Mouse (Mus musculus): ENCODE results near the gene Gabra2. TPM values are rescaled to one million over a fixed set of nuclear protein-coding genes. Genes with fewer than 3 reads are reported as not detected.

Gene Gabra2
- total and polyA plus RNA-seq, 2 experiments from 2014 or later = 21.6 to 57.4 TPM

GRCm38 (mm10) chr5:71025956-71026355 is 69.7 kb downstream of the Gabra2 start:
- Histone ChIP-seq H3K27me3 (ENCODE audit: insufficient read depth, low read length) (no peaks in the 10 kb centered on the region), H3K9me3 (ENCODE audit: low read length) (no peaks in the 10 kb centered on the region), H3K4me2 (ENCODE audit: low read depth, low read length) (no peak overlapping the region), H3K9ac (replicated peaks; ENCODE audit: low read length) (no peak overlapping the region), H3K4me3 (ENCODE audit: low read length) (no peak overlapping the region), H3K27ac (no peak overlapping the region), H3K4me1 (ENCODE audit: insufficient read depth, low read length) (no peaks in the 10 kb centered on the region), H3K36me3 (ENCODE audit: insufficient read depth, low read length) (no peaks in the 10 kb centered on the region)
- no peak for TF ChIP-seq CTCF (IDR thresholded peaks at IDR 0.05; ENCODE audit: low read depth)
- no peak for ATAC-seq
- no peak for DNase-seq (ENCODE audit: low spot score)
- WGBS = 87% methylated on average over 4 of the region's 4 CpGs

DNA sequence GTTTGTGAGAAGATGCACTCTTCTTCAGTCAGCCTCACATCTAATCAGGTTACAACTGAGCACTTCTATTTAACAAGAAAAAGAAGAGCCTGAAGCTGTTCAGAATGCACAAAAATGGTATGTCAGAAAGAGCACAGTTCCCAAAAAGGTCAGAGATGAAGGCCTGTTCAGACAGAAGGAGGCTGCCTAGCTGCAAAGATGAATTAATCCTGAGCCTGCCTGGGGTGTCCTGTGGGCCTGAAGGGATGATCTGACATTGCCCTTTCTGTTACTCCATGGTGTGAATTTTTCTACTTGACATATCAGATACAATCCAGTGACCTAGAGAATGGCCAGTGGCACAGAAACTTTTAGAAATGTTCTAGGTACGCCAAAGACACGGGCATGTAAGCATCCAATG is 83.9 kb downstream of the Gabra2 start:
- H3K9ac ChIP-seq (replicated peaks; ENCODE audit: low read length) = no peak overlapping the region
- WGBS = 42% methylated on average over 2 of the region's 2 CpGs
- TF ChIP-seq CTCF (IDR thresholded peaks at IDR 0.05; ENCODE audit: low read depth) = no peak
- H3K9me3 ChIP-seq (ENCODE audit: low read length) = no peaks in the 10 kb centered on the region
- no peak overlapping the region for H3K4me3 ChIP-seq (ENCODE audit: low read length)
- no peaks in the 10 kb centered on the region for H3K27me3 ChIP-seq (ENCODE audit: insufficient read depth, low read length)
- H3K27ac ChIP-seq = no peak overlapping the region
- no peak overlapping the region for H3K4me2 ChIP-seq (ENCODE audit: low read depth, low read length)
- H3K36me3 ChIP-seq (ENCODE audit: insufficient read depth, low read length) = no peaks in the 10 kb centered on the region
- no peak for ATAC-seq
- no peaks in the 10 kb centered on the region; the same call in 1 of the 2 replicates for H3K4me1 ChIP-seq (ENCODE audit: insufficient read depth, low read length)
- DNase-seq (ENCODE audit: low spot score) = no peak

DNA sequence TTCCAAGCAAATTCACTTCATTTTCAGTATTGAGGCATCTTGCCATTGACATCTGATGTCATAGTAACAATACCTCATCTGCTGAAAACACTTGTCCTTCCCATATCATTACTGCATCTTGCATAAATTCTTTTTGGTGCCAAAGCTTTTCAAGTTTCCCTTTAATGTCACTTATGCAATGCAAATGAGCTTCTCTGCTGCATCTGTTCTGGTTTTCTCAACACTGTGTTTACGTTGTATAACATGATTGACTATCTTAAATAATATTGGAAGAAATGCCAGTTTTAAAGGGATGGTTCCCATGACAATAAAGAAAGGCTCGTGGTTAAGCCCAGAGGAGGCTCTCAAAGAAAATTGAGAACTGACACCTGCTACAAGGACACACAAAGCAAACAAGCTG is 84.4 kb downstream of the Gabra2 start:
- WGBS = 18% methylated on average over 2 of the region's 2 CpGs
- Histone ChIP-seq H3K27ac (no peak overlapping the region), H3K9me3 (ENCODE audit: low read length) (no peaks in the 10 kb centered on the region), H3K9ac (replicated peaks; ENCODE audit: low read length) (no peak overlapping the region), H3K27me3 (ENCODE audit: insufficient read depth, low read length) (no peaks in the 10 kb centered on the region), H3K4me2 (ENCODE audit: low read depth, low read length) (no peak overlapping the region), H3K4me3 (ENCODE audit: low read length) (no peak overlapping the region), H3K36me3 (ENCODE audit: insufficient read depth, low read length) (no peaks in the 10 kb centered on the region), H3K4me1 (ENCODE audit: insufficient read depth, low read length) (no peaks in the 10 kb centered on the region; the same call in 1 of the 2 replicates)
- DNase-seq (ENCODE audit: low spot score) (peak; percentile 5), ATAC-seq (peak; percentile 43; the same call in 1 of the 2 replicates)
- TF ChIP-seq CTCF (IDR thresholded peaks at IDR 0.05; ENCODE audit: low read depth) = no peak

- Histone ChIP-seq H3K27ac (no peak overlapping the region), H3K9me3 (ENCODE audit: low read length) (no peaks in the 10 kb centered on the region), H3K9ac (replicated peaks; ENCODE audit: low read length) (no peak overlapping the region), H3K4me2 (ENCODE audit: low read depth, low read length) (no peak overlapping the region), H3K36me3 (ENCODE audit: insufficient read depth, low read length) (no peaks in the 10 kb centered on the region), H3K4me3 (ENCODE audit: low read length) (no peak overlapping the region), H3K27me3 (ENCODE audit: insufficient read depth, low read length) (no peaks in the 10 kb centered on the region), H3K4me1 (ENCODE audit: insufficient read depth, low read length) (no peaks in the 10 kb centered on the region; the same call in 1 of the 2 replicates)
- WGBS = 42% methylated on average over 3 of the region's 3 CpGs
- no peak for TF ChIP-seq CTCF (IDR thresholded peaks at IDR 0.05; ENCODE audit: low read depth)
- ATAC-seq (no peak), DNase-seq (ENCODE audit: low spot score) (no peak)
Measured at GRCm38 (mm10) chr5:71010797-71011196, 84.9 kb downstream of the Gabra2 start.

DNA sequence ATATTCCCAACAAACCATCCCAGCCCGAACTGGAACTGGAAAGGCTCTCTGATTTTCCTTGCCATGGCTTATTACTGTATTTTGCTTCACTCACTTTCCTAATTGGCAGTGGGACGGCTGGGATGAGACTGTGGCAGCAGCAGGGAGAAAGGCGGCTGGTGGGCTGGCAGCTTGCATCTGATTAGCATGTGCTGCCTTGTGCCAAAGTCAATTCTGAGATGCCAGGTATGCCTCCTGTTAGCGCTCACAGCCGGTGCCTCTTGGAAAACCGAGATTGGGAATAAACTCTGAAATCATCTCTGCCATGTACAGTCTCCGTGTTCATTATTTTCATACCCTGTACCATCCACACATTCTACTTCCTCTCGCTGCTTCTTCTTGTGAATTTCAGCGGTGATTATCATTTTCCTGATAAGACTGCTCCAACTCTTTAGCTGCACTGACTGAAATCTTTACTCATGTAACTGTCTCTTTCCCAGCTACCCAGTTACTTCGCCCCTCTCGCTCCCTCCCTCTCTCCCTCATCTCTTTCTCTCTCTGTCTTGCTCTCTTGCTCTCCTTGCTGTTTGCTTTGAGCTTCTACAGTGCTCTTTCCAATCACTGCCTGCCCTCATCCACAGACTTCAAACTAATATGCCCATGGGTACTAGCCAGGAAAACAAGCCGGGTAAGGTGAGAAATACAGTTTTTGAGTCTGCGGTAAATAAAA is 99.9 kb downstream of the Gabra2 start:
- no peak for TF ChIP-seq CTCF (IDR thresholded peaks at IDR 0.05; ENCODE audit: low read depth)
- WGBS = 57% methylated on average over 13 of the region's 13 CpGs
- peak; percentile 69; the same call in 1 of the 2 replicates for ATAC-seq

DNA sequence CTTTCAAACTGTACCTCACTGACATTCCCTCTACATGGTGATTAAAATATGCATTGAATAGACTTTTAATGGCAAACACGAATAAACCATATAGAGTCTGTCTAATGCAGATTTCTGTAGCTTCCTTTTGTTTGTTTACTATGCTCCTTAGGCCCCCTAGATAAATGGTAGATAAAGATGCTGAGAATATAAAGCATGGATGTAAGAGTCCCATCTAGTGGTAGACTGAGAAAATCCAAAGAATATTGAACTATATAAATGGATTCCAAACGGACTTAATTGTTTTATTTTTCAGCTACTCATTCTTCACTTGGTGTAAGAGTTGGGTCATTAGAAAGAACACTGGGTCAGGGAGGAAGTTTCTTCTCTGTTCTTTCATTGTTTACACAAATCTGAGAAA is 102.4 kb downstream of the Gabra2 start:
- no peak overlapping the region for H3K4me3 ChIP-seq (ENCODE audit: low read length)
- no peaks in the 10 kb centered on the region for H3K4me1 ChIP-seq (ENCODE audit: insufficient read depth, low read length)
- H3K27me3 ChIP-seq (ENCODE audit: insufficient read depth, low read length) = no peaks in the 10 kb centered on the region
- ATAC-seq (no peak), DNase-seq (ENCODE audit: low spot score) (peak; percentile 5)
- no peak overlapping the region for H3K27ac ChIP-seq
- no peaks in the 10 kb centered on the region for H3K9me3 ChIP-seq (ENCODE audit: low read length)
- H3K4me2 ChIP-seq (ENCODE audit: low read depth, low read length) = no peak overlapping the region
- H3K9ac ChIP-seq (replicated peaks; ENCODE audit: low read length) = no peak overlapping the region
- WGBS = 40% methylated on average over 2 of the region's 2 CpGs
- no peaks in the 10 kb centered on the region for H3K36me3 ChIP-seq (ENCODE audit: insufficient read depth, low read length)
- peak; percentile 50 for TF ChIP-seq CTCF (IDR thresholded peaks at IDR 0.05; ENCODE audit: low read depth)

More for the DNA sequence above, 99.9 kb downstream of the Gabra2 start:
- Histone ChIP-seq H3K36me3 (ENCODE audit: insufficient read depth, low read length) (no peaks in the 10 kb centered on the region), H3K27ac (no peak overlapping the region), H3K4me2 (ENCODE audit: low read depth, low read length) (0 out of 2 replicates have a peak overlapping the region, but pooled peaks have one; percentile 21), H3K9ac (replicated peaks; ENCODE audit: low read length) (no peak overlapping the region), H3K4me1 (ENCODE audit: insufficient read depth, low read length) (no peaks in the 10 kb centered on the region), H3K4me3 (ENCODE audit: low read length) (no peak overlapping the region), H3K27me3 (ENCODE audit: insufficient read depth, low read length) (no peaks in the 10 kb centered on the region), H3K9me3 (ENCODE audit: low read length) (no peaks in the 10 kb centered on the region)
- DNase-seq (ENCODE audit: low spot score) = peak; percentile 70

DNA sequence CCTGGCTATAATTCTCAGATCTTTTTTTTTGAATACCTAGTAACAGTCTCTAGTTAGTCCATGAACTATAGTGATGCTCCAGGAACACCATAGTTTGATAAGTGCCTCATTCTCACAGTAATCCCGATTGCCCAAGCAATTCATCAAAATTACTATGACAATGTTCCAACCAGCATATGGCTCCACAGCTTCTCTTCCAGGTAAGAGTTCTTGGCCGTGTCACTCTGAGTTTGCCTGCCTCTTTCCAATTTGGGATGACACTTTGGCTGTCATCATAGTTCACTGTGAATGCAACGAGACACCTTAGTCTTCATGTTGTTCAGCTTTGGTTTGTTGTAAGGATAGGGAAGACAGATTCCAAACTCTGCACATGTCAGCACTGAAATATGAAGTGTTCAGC is 104.8 kb downstream of the Gabra2 start:
- TF ChIP-seq CTCF (IDR thresholded peaks at IDR 0.05; ENCODE audit: low read depth) = no peak
- H3K4me1 ChIP-seq (ENCODE audit: insufficient read depth, low read length) = no peaks in the 10 kb centered on the region
- no peak overlapping the region for H3K4me2 ChIP-seq (ENCODE audit: low read depth, low read length)
- no peak overlapping the region for H3K27ac ChIP-seq
- 80% methylated on average over 3 of the region's 3 CpGs for whole genome bisulfite sequencing
- no peak for ATAC-seq
- H3K27me3 ChIP-seq (ENCODE audit: insufficient read depth, low read length) = no peaks in the 10 kb centered on the region
- H3K9me3 ChIP-seq (ENCODE audit: low read length) = no peaks in the 10 kb centered on the region
- H3K36me3 ChIP-seq (ENCODE audit: insufficient read depth, low read length) = no peaks in the 10 kb centered on the region
- H3K4me3 ChIP-seq (ENCODE audit: low read length) = no peak overlapping the region
- DNase-seq (ENCODE audit: low spot score) = peak; percentile 4
- H3K9ac ChIP-seq (replicated peaks; ENCODE audit: low read length) = no peak overlapping the region
